Mouse (Mus musculus) liver, postnatal 0 days (tissue): ENCODE results near the gene Ankar.

Experiments used
- CTCF ChIP-seq: sonication (generic); IDR thresholded peaks from 2 replicates; pipeline ENCODE4 v1.5.1; 2016; ENCODE audit warnings: antibody characterized with exemption, low read depth
- EP300 ChIP-seq: IDR thresholded peaks from 2 replicates; pipeline ENCODE4 v1.6.1; 2016; ENCODE audit warnings: antibody characterized with exemption, low read depth, mild to moderate bottlenecking

GRCm38 (mm10) chr1:72609887-72610877 lies 90.2 kb downstream of the Ankar start:
- TF ChIP-seq CTCF (peak; percentile 33; the same call in 1 of the 2 replicates), EP300 (no peak)
